Mouse (Mus musculus) embryonic fibroblast, embryonic 13.5 days (primary cell): ENCODE data around the gene Gm12830.

Experiments
- CTCF ChIP-seq: IDR thresholded peaks from 2 replicates; pipeline ENCODE4 v1.5.1; 2011; ENCODE audit warnings: mild to moderate bottlenecking, control low read depth, low read length, moderate library complexity, borderline replicate concordance; ENCODE audit not compliant: insufficient read depth
- POLR2A ChIP-seq: IDR thresholded peaks from 2 replicates; pipeline ENCODE4 v1.6.1; 2011; ENCODE audit warnings: low read depth, mild to moderate bottlenecking, control low read depth, low read length, moderate library complexity

- TF ChIP-seq POLR2A (no peak), CTCF (no peak)
Measured at GRCm38 (mm10) chr4:114899885-114900284, 78.4 kb downstream of the Gm12830 start.
